Mouse (Mus musculus) midbrain, embryonic 13.5 days (tissue): ENCODE data around the gene Tbc1d9b. TPM values are rescaled to one million over a fixed set of nuclear protein-coding genes. Genes with fewer than 3 reads are reported as not detected.

ENCODE experiments used
- ATAC-seq: fragments of 200-750 bp; cut with Nextera tagmentation; 2 replicates; pipeline ENCODE4 v1.8.0; 2017; ENCODE audit warnings: mild to moderate bottlenecking, moderate TSS enrichment, moderate library complexity
- H3K27ac ChIP-seq: fragments of 300-500 bp; sonication (generic); 2 replicates; pipeline ENCODE4 v1.5.1; 2015; ENCODE audit warnings: inconsistent platforms, mild to moderate bottlenecking, moderate library complexity
- H3K27me3 ChIP-seq: fragments of 300-500 bp; sonication (generic); 2 replicates; pipeline ENCODE4 v1.6.1; 2015; ENCODE audit warnings: mild to moderate bottlenecking, inconsistent platforms
- H3K36me3 ChIP-seq: fragments of 300-500 bp; sonication (generic); 2 replicates; pipeline ENCODE4 v1.6.1; 2015; ENCODE audit warnings: mild to moderate bottlenecking, inconsistent platforms
- H3K4me1 ChIP-seq: fragments of 300-500 bp; sonication (generic); replicated peaks from 2 replicates; pipeline ENCODE4 v1.6.1; 2015; ENCODE audit warnings: inconsistent platforms
- H3K4me2 ChIP-seq: fragments of 300-500 bp; sonication (generic); replicated peaks from 2 replicates; pipeline ENCODE4 v1.6.1; 2015; ENCODE audit warnings: moderate library complexity, mild to moderate bottlenecking, inconsistent platforms
- H3K4me3 ChIP-seq: fragments of 300-500 bp; sonication (generic); replicated peaks from 2 replicates; pipeline ENCODE4 v1.5.1; 2015; ENCODE audit warnings: mild to moderate bottlenecking, inconsistent platforms
- H3K9ac ChIP-seq: fragments of 300-500 bp; sonication (generic); replicated peaks from 2 replicates; pipeline ENCODE4 v1.6.1; 2015; ENCODE audit warnings: mild to moderate bottlenecking, inconsistent platforms
- H3K9me3 ChIP-seq: fragments of 300-500 bp; sonication (generic); 2 replicates; pipeline ENCODE4 v1.6.1; 2016; ENCODE audit warnings: mild to moderate bottlenecking, inconsistent platforms
- WGBS: fragments of 180-500 bp; shearing (Covaris S2); methylation state at CpG from one replicate; pipeline ENCODE4 v1.1.7; 2015; 5-methylcytosine and 5-hydroxymethylcytosine counted together
- polyA plus RNA-seq: library from polyadenylated mRNA; unstranded; fragments of >200 nt; fragmentation: Nextera tagmentation; extraction: Ambion mirVana; gene quantifications from 2 replicates; pipeline ENCODE4 v1.2.1, GENCODE M21; 2015

Gene Tbc1d9b
- polyA plus RNA-seq, 1 experiment from 2014 or later, result 39.9 TPM

DNA sequence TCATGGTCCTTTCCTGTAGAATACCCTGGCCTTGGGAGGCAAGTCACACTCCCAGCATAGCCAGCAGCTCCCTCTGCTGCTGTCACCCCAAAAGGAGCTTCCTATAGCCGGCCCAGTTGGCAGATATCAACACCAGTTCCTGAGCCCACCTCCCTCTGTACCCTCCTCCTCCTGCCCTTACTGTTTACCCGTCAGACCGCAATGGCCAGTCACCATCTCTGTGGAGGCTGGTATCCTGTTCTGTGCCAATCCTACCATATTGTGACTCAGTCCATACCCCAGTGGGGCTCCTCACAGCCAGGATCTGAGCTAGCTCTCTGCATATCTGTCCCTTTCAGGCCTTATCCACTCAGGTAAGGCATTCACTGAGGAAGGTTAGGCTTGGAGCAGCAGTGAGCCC lies 14.3 kb downstream of the Tbc1d9b start:
- no peak overlapping the region for H3K27ac ChIP-seq
- WGBS, result 93% methylated on average over 3 of the region's 3 CpGs
- H3K36me3 ChIP-seq, result peaks cover 93% of the 10 kb centered on the region
- no peaks in the 10 kb centered on the region for H3K4me1 ChIP-seq
- H3K4me3 ChIP-seq, result no peak overlapping the region
- H3K9ac ChIP-seq, result no peak overlapping the region
- H3K9me3 ChIP-seq, result no peaks in the 10 kb centered on the region
- no peaks in the 10 kb centered on the region for H3K27me3 ChIP-seq
- no peak for ATAC-seq
- no peak overlapping the region for H3K4me2 ChIP-seq

DNA sequence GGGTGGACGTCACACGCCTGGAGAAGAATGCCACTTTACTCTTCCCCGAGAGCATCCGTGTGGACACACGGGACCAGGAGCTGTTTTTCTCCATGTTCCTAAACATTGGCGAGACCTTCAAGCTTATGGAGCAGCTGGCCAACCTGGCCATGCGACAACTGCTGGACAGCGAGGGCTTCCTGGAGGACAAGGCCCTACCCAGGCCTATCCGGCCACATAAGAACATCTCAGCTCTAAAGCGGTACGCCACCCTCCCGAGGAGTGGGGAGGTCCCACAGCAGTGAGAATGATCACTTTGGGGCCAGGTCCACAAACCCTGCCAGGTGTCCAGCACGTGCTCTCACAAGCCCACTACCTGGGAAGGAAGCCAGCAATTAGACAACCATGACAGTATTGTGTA lies 14.9 kb downstream of the Tbc1d9b start:
- Histone ChIP-seq H3K4me1 (no peaks in the 10 kb centered on the region), H3K9ac (no peak overlapping the region), H3K4me2 (no peak overlapping the region), H3K27me3 (no peaks in the 10 kb centered on the region), H3K36me3 (peaks cover 93% of the 10 kb centered on the region), H3K27ac (no peak overlapping the region), H3K4me3 (no peak overlapping the region), H3K9me3 (no peaks in the 10 kb centered on the region)
- no peak for ATAC-seq
- WGBS, result 96% methylated on average over 13 of the region's 13 CpGs

GRCm38 (mm10) chr11:50147267-50147957 lies 16.2 kb downstream of the Tbc1d9b start:
- H3K27me3 ChIP-seq, result no peaks in the 10 kb centered on the region
- ATAC-seq, result no peak
- 91% methylated on average over 9 of the region's 9 CpGs for WGBS

GRCm38 (mm10) chr11:50147958-50148476 lies 16.8 kb downstream of the Tbc1d9b start:
- H3K9ac ChIP-seq, result no peak overlapping the region
- peaks cover 93% of the 10 kb centered on the region for H3K36me3 ChIP-seq
- no peak overlapping the region for H3K4me3 ChIP-seq
- H3K4me2 ChIP-seq, result no peak overlapping the region
- no peaks in the 10 kb centered on the region for H3K4me1 ChIP-seq
- ATAC-seq, result no peak
- no peaks in the 10 kb centered on the region for H3K27me3 ChIP-seq
- no peak overlapping the region for H3K27ac ChIP-seq
- WGBS, result 92% methylated on average over 11 of the region's 11 CpGs
- H3K9me3 ChIP-seq, result no peaks in the 10 kb centered on the region

More at GRCm38 (mm10) chr11:50147267-50147957, 16.2 kb downstream of the Tbc1d9b start:
- Histone ChIP-seq H3K27ac (no peak overlapping the region), H3K36me3 (peaks cover 93% of the 10 kb centered on the region), H3K9ac (no peak overlapping the region), H3K4me1 (no peaks in the 10 kb centered on the region), H3K4me2 (no peak overlapping the region), H3K4me3 (no peak overlapping the region), H3K9me3 (no peaks in the 10 kb centered on the region)

DNA sequence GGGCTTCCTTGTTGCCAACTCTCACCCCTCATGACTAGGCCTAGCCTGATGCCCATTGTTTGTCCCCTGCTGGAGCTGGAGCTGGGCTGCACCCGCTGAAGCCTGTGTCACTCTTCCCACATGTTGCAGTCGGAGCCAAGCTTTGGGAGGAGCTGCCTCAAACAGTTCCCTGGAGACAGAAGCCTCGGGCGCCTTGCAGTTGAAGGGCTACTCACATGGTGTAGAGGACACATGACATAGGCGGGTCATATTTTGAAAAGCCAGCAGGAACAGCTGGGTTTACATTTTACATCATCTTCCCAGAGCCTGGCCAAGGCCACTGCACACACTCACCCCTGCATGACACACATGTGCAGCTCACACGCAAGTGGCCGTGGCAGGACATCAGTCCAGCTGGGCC lies 18.0 kb downstream of the Tbc1d9b start:
- H3K9ac ChIP-seq, result no peak overlapping the region
- H3K9me3 ChIP-seq, result no peaks in the 10 kb centered on the region
- no peaks in the 10 kb centered on the region for H3K4me1 ChIP-seq
- H3K36me3 ChIP-seq, result peaks cover 94% of the 10 kb centered on the region
- no peaks in the 10 kb centered on the region for H3K27me3 ChIP-seq
- 86% methylated on average over 7 of the region's 7 CpGs for WGBS
- H3K27ac ChIP-seq, result no peak overlapping the region
- no peak overlapping the region for H3K4me2 ChIP-seq
- no peak for ATAC-seq
- no peak overlapping the region for H3K4me3 ChIP-seq

DNA sequence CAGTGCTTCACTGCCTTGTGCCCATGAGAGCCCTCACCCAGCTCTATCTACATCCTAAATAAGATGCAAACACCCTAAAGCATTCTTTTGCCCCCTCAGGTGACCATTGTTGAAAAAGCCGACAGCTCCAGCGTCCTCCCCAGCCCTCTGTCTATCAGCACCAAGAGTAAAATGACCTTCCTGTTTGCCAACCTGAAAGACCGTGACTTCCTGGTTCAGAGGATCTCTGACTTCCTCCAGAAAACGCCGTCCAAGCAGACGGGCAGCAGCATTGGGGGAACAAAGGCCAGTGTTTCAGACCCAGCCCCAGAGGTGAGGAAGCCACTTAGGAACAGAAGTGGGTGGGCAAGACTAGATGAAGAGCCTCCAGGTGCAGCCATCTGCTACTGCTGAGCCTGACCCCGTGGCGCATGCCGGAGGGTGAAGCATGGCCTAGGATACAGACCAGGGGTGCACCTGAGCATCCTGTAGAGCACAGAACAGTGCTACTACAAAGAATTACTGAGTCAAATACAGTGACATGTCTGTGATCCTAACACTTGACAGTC lies 18.5 kb downstream of the Tbc1d9b start:
- Histone ChIP-seq H3K4me2 (no peak overlapping the region), H3K4me1 (no peaks in the 10 kb centered on the region), H3K27ac (no peak overlapping the region), H3K9me3 (no peaks in the 10 kb centered on the region), H3K27me3 (no peaks in the 10 kb centered on the region), H3K9ac (no peak overlapping the region), H3K4me3 (no peak overlapping the region), H3K36me3 (peaks cover 98% of the 10 kb centered on the region)
- 91% methylated on average over 9 of the region's 9 CpGs for WGBS
- ATAC-seq, result no peak

DNA sequence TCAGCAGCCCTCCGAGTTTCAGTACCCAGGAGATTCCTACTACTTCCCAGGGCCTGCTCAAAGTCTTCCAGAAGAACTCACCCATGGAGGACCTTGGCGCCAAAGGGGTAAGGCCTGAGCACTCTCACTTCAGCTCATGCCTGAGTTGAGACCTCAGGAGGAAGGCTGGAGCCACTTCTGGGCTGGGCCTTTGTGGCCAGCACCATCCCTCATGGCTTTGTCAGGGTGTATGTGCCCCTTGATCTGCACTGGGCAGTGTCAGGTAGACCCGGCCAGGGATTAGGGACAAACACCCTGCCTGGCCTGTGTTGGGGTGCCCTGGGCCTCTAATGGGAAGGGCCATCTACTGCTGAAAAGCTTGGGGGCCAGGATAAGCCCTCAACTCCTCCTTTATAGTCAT lies 20.2 kb downstream of the Tbc1d9b start:
- Histone ChIP-seq H3K9me3 (no peaks in the 10 kb centered on the region), H3K4me1 (no peaks in the 10 kb centered on the region), H3K9ac (no peak overlapping the region), H3K36me3 (peaks cover 97% of the 10 kb centered on the region), H3K27me3 (no peaks in the 10 kb centered on the region), H3K4me3 (no peak overlapping the region), H3K27ac (no peak overlapping the region), H3K4me2 (no peak overlapping the region)
- WGBS, result 85% methylated on average over 3 of the region's 3 CpGs
- ATAC-seq, result no peak

- H3K9ac ChIP-seq, result no peak overlapping the region
- no peaks in the 10 kb centered on the region for H3K4me1 ChIP-seq
- no peak overlapping the region for H3K4me2 ChIP-seq
- no peak overlapping the region for H3K4me3 ChIP-seq
- no peak overlapping the region for H3K27ac ChIP-seq
- H3K9me3 ChIP-seq, result no peaks in the 10 kb centered on the region
- H3K36me3 ChIP-seq, result peaks cover 99% of the 10 kb centered on the region
- 79% methylated on average over 9 of the region's 9 CpGs for WGBS
- ATAC-seq, result no peak
- H3K27me3 ChIP-seq, result no peaks in the 10 kb centered on the region
These were observed 23.0 kb downstream of the Tbc1d9b start for GRCm38 (mm10) chr11:50154166-50154565.

DNA sequence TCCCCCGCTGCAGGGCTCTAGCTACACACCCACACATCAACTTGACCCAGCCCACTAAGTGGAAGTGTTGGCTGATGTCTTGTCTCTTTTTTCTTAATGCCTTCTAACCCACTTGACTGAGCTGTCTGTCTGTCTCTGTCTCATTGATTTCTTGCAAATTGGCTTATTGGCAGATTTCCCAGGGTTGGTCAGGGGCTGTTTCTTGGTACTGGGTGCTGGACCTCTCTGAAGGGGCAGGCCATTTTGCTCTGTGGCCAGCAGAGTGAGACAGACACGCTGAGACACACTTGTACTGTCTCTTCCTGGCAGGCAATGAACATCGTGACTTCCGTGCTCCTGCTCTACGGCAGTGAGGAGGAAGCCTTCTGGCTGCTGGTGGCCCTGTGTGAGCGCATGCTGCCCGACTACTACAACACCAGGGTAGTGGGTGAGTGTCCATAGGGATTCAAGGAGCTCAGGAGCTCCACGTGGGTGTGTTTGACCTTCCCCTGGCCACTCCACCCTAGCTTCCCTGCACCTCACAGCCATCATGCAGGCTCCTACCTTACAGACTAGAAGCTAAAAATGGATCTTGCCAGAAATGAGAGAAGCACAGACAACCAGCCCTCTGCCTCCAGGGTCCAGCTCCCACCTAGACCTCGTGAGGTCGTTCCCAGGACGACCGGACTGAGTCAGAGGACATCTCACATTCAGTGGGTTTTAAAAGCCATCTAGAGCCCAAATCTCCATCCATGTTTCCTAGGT lies 23.8 kb downstream of the Tbc1d9b start:
- H3K4me1 ChIP-seq, result no peaks in the 10 kb centered on the region
- 91% methylated on average over 12 of the region's 12 CpGs for WGBS
- no peak overlapping the region for H3K4me3 ChIP-seq
- no peaks in the 10 kb centered on the region for H3K27me3 ChIP-seq
- no peak overlapping the region for H3K27ac ChIP-seq
- ATAC-seq, result no peak
- H3K36me3 ChIP-seq, result peaks cover 99% of the 10 kb centered on the region
- H3K9me3 ChIP-seq, result no peaks in the 10 kb centered on the region
- H3K4me2 ChIP-seq, result no peak overlapping the region
- no peak overlapping the region for H3K9ac ChIP-seq

DNA sequence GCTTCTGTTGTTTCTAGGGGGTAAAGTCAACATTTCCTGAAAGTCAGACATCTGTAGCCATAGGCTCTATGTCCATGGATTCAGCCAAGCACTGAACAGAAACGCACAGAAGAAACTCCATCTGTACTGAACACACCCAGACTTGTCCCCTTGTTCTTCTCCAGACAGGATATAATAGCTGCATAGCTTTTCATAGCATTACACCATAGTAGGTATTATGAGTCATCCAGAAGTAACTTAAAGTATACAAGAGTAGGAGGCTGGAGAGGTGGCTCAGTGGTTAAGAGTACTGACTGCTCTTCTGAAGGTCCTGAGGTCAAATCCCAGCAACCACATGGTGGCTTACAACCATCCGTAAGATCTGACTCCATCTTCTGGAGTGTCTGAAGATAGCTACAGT lies 24.6 kb downstream of the Tbc1d9b start:
- peaks cover 99% of the 10 kb centered on the region for H3K36me3 ChIP-seq
- WGBS, result 95% methylated on average over 2 of the region's 2 CpGs

GRCm38 (mm10) chr11:50156725-50157258 lies 25.6 kb downstream of the Tbc1d9b start:
- no peak overlapping the region for H3K4me2 ChIP-seq
- no peaks in the 10 kb centered on the region for H3K27me3 ChIP-seq
- H3K9me3 ChIP-seq, result no peaks in the 10 kb centered on the region
- peaks cover 99% of the 10 kb centered on the region for H3K36me3 ChIP-seq
- no peak for ATAC-seq
- no peak overlapping the region for H3K9ac ChIP-seq
- no peak overlapping the region for H3K4me3 ChIP-seq
- no peaks in the 10 kb centered on the region for H3K4me1 ChIP-seq
- 92% methylated on average over 16 of the region's 16 CpGs for WGBS
- no peak overlapping the region for H3K27ac ChIP-seq

More for the DNA sequence above, 24.6 kb downstream of the Tbc1d9b start:
- H3K4me1 ChIP-seq, result no peaks in the 10 kb centered on the region
- no peak for ATAC-seq
- H3K4me3 ChIP-seq, result no peak overlapping the region
- H3K27me3 ChIP-seq, result no peaks in the 10 kb centered on the region
- no peaks in the 10 kb centered on the region for H3K9me3 ChIP-seq
- no peak overlapping the region for H3K27ac ChIP-seq
- H3K4me2 ChIP-seq, result no peak overlapping the region
- no peak overlapping the region for H3K9ac ChIP-seq

- no peak overlapping the region for H3K9ac ChIP-seq
- H3K4me1 ChIP-seq, result no peaks in the 10 kb centered on the region
- no peak for ATAC-seq
- no peak overlapping the region for H3K4me2 ChIP-seq
- H3K27me3 ChIP-seq, result no peaks in the 10 kb centered on the region
- H3K36me3 ChIP-seq, result peaks cover 98% of the 10 kb centered on the region
- H3K27ac ChIP-seq, result no peak overlapping the region
- no peaks in the 10 kb centered on the region for H3K9me3 ChIP-seq
- WGBS, result 96% methylated on average over 7 of the region's 7 CpGs
- H3K4me3 ChIP-seq, result no peak overlapping the region
These were observed 27.1 kb downstream of the Tbc1d9b start for GRCm38 (mm10) chr11:50158346-50158745.
